Mouse (Mus musculus) hindbrain, embryonic 16.5 days (tissue): Measurements from ENCODE around the gene Gstz1. TPM values are rescaled to one million over a fixed set of nuclear protein-coding genes. Genes with fewer than 3 reads are reported as not detected.
"Not testable (repeated sequence)": the region's sequence is repeated elsewhere in the genome, so short reads cannot be mapped to it uniquely, and the experiment has no call there.

Experiments
- ATAC-seq: fragments of 200-750 bp; cut with Nextera tagmentation; 2 replicates; pipeline ENCODE4 v1.8.0; 2017; ENCODE audit warnings: moderate TSS enrichment, moderate library complexity
- H3K27ac ChIP-seq: fragments of 300-500 bp; sonication (generic); 2 replicates; pipeline ENCODE4 v1.5.1; 2014; ENCODE audit warnings: low read depth, mild to moderate bottlenecking, control low read depth, low read length, moderate library complexity
- H3K27me3 ChIP-seq: fragments of 300-500 bp; sonication (generic); replicated peaks from 2 replicates; pipeline ENCODE4 v1.6.1; 2014; ENCODE audit warnings: low read length; ENCODE audit not compliant: control insufficient read depth, insufficient read depth
- H3K36me3 ChIP-seq: fragments of 300-500 bp; sonication (generic); 2 replicates; pipeline ENCODE4 v1.6.1; 2014; ENCODE audit warnings: mild to moderate bottlenecking, low read length, moderate library complexity, mixed read lengths; ENCODE audit not compliant: control insufficient read depth, insufficient read depth
- H3K4me1 ChIP-seq: fragments of 300-500 bp; sonication (generic); 2 replicates; pipeline ENCODE4 v1.6.1; 2014; ENCODE audit warnings: low read depth, low read length; ENCODE audit not compliant: control insufficient read depth, insufficient read depth
- H3K4me2 ChIP-seq: fragments of 300-500 bp; sonication (generic); 2 replicates; pipeline ENCODE4 v1.6.1; 2014; ENCODE audit warnings: mild to moderate bottlenecking, low read length, control low read depth, moderate library complexity
- H3K4me3 ChIP-seq: fragments of 300-500 bp; sonication (generic); 2 replicates; pipeline ENCODE4 v1.5.1; 2014; ENCODE audit warnings: mild to moderate bottlenecking, low read length, control low read depth, moderate library complexity
- H3K9ac ChIP-seq: fragments of 300-500 bp; sonication (generic); 2 replicates; pipeline ENCODE4 v1.6.1; 2014; ENCODE audit warnings: low read depth, mild to moderate bottlenecking, control low read depth, low read length, moderate library complexity
- H3K9me3 ChIP-seq: fragments of 300-500 bp; sonication (generic); 2 replicates; pipeline ENCODE4 v1.6.1; 2014; ENCODE audit warnings: mild to moderate bottlenecking, low read length, moderate library complexity; ENCODE audit not compliant: control insufficient read depth
- WGBS: fragments of 180-500 bp; shearing (Covaris S2); extraction: QIAGEN DNeasy Blood & Tissue Kit; methylation state at CpG from one replicate; pipeline ENCODE4 v1.1.7; 2014; 5-methylcytosine and 5-hydroxymethylcytosine counted together
- polyA plus RNA-seq: library from polyadenylated mRNA; unstranded; fragments of >200 nt; fragmentation: Nextera tagmentation; extraction: Ambion mirVana; gene quantifications from 2 replicates; pipeline ENCODE4 v1.2.1, GENCODE M21; 2015

Gene Gstz1
- polyA plus RNA-seq, 1 experiment from 2014 or later: 26.3 TPM

DNA sequence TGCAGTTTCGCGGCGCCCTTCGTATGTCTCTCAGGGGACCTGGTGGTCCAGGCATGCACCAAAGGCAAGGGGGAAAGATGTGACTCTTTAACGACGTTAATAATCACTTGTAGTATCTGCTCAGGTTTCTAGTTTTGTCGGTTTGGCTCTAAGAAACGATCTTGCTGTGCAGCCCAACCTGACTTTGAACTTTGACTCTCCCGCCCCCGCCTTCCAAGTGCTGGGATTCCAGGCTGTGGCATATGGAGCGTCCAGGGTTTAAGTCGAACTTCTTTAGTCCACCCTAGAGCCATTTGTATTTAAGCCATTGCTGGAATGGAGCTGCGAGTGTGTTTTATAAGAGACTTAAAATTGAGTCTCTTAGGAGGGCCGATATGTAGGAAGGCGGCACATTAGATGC, 1.2 kb downstream of the Gstz1 start:
- peak overlapping the region; percentile 85 for H3K9ac ChIP-seq
- peak overlapping the region; percentile 98 for H3K4me3 ChIP-seq
- no peak for ATAC-seq
- peak overlapping the region; percentile 74 for H3K4me2 ChIP-seq
- 18% methylated on average over 15 of the region's 15 CpGs for WGBS
- H3K9me3 ChIP-seq: no peaks in the 10 kb centered on the region; the same call in 1 of the 2 replicates
- peak overlapping the region; percentile 97 for H3K27ac ChIP-seq
- H3K36me3 ChIP-seq: no peaks in the 10 kb centered on the region
- H3K27me3 ChIP-seq: no peaks in the 10 kb centered on the region
- H3K4me1 ChIP-seq: peaks cover 13% of the 10 kb centered on the region

DNA sequence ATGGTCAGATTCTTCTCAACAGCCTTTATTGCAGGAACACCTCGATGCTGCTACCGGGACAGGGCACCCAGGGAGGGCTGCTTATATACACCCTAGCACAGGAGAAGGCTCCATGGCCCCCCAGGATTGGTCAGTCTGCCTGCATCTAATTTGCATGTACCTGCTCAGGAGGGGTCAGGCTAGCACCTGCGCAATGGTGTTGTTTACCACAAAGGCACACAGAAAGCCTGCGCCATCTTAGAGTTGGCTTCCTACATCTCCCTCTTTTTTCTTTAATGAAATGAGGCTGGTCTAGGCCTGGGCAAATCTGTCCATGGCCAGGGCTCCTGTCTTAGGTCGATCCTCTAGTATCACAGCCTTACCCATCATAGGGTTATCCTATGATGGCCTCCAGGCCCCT, 2.5 kb downstream of the Gstz1 start:
- ATAC-seq: no peak
- 98% methylated on average over 5 of the region's 5 CpGs for WGBS
- Histone ChIP-seq H3K4me3 (no peak overlapping the region), H3K4me1 (peaks cover 13% of the 10 kb centered on the region), H3K4me2 (no peak overlapping the region), H3K9me3 (no peaks in the 10 kb centered on the region), H3K27me3 (no peaks in the 10 kb centered on the region), H3K9ac (no peak overlapping the region), H3K36me3 (no peaks in the 10 kb centered on the region), H3K27ac (no peak overlapping the region)

DNA sequence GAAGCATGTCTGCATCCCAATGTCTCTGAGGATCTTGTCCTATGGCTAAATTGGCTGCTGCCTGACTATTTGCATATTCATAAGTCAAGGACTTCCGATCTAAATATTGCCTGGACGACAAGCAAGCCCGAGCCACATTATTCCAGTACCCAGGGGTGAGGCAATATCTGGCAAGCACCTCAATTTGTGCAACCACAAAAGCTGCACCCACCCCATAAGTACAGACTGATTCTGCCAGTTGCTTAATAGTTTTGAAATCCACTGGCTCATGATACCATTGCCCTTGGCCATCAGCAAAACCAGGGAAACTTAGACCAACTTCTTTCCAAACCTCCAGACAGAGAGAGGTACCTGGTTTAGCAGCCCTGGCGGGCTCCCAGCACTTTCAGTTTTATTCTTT, 7.5 kb downstream of the Gstz1 start:
- not testable (repeated sequence) for H3K4me2 ChIP-seq, ATAC-seq, H3K27me3 ChIP-seq, H3K27ac ChIP-seq, H3K4me1 ChIP-seq, H3K4me3 ChIP-seq, H3K36me3 ChIP-seq, H3K9ac ChIP-seq, H3K9me3 ChIP-seq
- WGBS: 73% methylated on average over 4 of the region's 4 CpGs

DNA sequence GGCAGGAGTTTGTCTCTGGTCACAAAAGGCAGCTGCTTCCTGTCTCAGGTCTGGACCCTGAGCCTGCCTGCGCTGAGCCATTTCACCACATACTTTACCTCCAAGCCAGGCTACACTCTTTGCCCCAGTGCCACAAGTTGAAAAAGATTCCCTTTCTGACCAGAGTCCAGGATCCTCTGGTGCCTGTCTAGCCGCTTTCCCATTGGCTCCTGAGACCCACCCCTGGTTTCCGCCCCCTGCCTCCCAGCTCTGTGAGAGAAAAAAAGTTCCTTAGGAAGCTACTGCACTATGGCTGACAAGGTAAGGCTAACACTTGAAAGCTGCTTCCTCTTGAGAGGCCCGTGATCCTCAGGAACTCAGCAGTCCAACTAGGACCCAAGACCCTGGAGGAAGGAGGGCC, 10.4 kb downstream of the Gstz1 start:
- Histone ChIP-seq H3K9ac (no peak overlapping the region), H3K4me2 (no peak overlapping the region), H3K27ac (no peak overlapping the region), H3K36me3 (0 out of 2 replicates have a peak, but pooled peaks cover 2% of the 10 kb centered on the region), H3K4me1 (no peaks in the 10 kb centered on the region), H3K9me3 (no peaks in the 10 kb centered on the region), H3K4me3 (no peak overlapping the region), H3K27me3 (no peaks in the 10 kb centered on the region)
- 65% methylated on average over 4 of the region's 4 CpGs for WGBS
- ATAC-seq: no peak

DNA sequence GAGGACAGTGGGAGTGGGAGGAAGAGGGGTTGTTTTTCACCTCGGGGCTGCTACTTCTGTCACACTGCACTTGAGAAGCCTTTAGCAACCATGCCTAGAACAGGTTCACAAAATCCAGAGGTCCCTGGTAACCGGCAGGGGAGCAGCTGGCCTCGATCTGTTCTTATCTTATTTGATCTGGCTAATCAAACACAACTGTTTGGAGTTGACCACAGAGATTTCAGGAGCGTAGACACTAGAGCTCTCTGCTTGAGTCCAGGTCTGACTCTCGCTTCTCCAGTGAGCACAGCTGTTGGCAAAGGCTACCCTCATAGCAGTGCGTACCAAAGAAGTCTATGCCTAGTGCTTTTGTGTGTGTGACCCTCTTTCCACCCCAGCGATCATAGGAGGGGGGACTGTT, 11.1 kb downstream of the Gstz1 start:
- no peak for ATAC-seq
- H3K9ac ChIP-seq: no peak overlapping the region
- H3K27me3 ChIP-seq: no peaks in the 10 kb centered on the region
- H3K27ac ChIP-seq: no peak overlapping the region
- WGBS: 76% methylated on average over 7 of the region's 7 CpGs
- no peak overlapping the region for H3K4me2 ChIP-seq
- no peaks in the 10 kb centered on the region for H3K9me3 ChIP-seq
- H3K36me3 ChIP-seq: 0 out of 2 replicates have a peak, but pooled peaks cover 2% of the 10 kb centered on the region
- H3K4me3 ChIP-seq: no peak overlapping the region
- no peaks in the 10 kb centered on the region for H3K4me1 ChIP-seq

DNA sequence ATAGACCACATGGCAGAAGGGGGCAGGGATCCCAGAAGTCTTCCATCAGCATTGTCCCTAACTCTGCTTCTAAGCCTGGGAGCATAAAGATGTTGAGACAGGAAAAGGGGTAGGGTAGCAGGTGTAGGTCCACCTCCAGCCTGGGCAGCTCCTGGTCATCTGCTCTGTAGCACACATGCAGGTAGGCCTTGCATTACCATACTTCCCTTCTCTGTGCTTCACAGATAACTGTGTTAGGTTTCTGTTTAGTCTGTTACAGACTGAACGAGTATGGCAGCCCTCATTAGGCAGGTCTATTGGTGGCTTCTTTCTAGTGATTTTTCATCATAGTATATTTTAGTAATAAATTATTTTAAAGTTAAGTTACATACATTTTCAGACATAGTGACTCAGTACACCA, 13.3 kb downstream of the Gstz1 start:
- Histone ChIP-seq H3K27me3 (no peaks in the 10 kb centered on the region), H3K9me3 (no peaks in the 10 kb centered on the region), H3K9ac (no peak overlapping the region), H3K4me3 (no peak overlapping the region), H3K4me1 (no peaks in the 10 kb centered on the region), H3K27ac (no peak overlapping the region), H3K36me3 (peaks cover 4% of the 10 kb centered on the region; the same call in 1 of the 2 replicates), H3K4me2 (no peak overlapping the region)
- 81% methylated on average over 1 of the region's 1 CpGs for WGBS
- ATAC-seq: no peak

DNA sequence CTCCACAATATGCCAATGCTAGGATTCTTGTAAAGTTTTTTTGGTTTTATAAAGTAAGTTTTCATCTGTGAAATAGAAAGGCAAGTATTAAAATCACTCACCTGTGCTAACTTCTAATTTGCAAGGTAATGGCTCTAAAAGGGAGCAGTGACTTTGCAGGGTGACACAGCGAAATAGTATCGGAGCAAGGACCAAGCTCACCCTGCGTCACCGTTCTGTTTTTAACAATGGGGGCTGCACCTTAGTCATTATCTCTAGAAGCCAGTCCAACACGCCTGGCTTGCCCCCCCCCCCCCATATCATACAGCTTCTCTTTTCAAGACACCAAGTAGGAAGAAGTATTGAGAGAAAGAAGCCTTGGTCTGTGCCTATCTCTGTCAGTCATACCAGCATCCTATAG, 13.8 kb downstream of the Gstz1 start:
- H3K4me3 ChIP-seq: no peak overlapping the region
- WGBS: 82% methylated on average over 5 of the region's 5 CpGs
- no peak overlapping the region for H3K4me2 ChIP-seq
- no peaks in the 10 kb centered on the region for H3K27me3 ChIP-seq
- ATAC-seq: no peak
- H3K4me1 ChIP-seq: no peaks in the 10 kb centered on the region
- H3K36me3 ChIP-seq: peaks cover 4% of the 10 kb centered on the region; the same call in 1 of the 2 replicates
- H3K27ac ChIP-seq: no peak overlapping the region
- H3K9me3 ChIP-seq: no peaks in the 10 kb centered on the region
- no peak overlapping the region for H3K9ac ChIP-seq

DNA sequence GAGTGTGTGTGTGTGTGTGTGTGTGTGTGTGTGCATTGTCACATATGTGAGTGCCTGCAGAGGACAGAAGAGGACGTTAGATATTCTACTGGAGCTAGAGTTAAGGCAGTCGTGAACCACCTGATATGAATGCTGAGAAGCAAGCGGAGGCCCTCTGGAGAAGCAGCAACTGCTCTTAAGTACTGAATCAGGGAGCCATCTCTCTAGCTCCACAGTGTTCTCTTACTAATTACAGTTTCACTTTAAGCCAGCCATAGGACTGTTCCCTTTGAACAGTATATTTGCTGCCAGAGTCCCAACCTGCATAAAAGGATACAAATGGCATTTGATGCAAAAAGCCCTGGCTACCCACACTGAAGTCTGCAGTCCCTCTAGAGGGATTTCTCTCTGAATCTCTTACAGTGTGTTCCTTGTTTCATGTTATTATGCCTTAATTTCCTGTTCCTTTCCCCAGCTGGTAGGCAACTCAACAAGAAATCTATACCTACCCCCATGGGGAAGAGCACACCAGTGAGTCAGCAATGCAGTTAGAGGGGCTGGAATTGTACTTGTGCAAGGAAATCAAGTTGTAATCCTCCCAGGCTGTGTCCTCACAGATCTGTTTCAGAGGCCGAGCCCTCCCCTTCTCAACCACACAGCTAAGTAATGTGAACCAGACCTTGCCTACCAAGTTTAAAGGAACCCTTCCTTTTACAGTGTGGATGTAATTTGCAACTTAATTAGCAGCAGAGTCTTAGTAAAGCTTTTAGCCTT, 28.4 kb downstream of the Gstz1 start:
- Histone ChIP-seq H3K9ac (no peak overlapping the region), H3K4me3 (no peak overlapping the region), H3K27ac (no peak overlapping the region), H3K4me1 (no peaks in the 10 kb centered on the region), H3K4me2 (no peak overlapping the region), H3K27me3 (no peaks in the 10 kb centered on the region), H3K36me3 (peaks cover 9% of the 10 kb centered on the region), H3K9me3 (no peaks in the 10 kb centered on the region)
- peak; percentile 30; the same call in 1 of the 2 replicates for ATAC-seq
- 74% methylated on average over 4 of the region's 4 CpGs for WGBS

DNA sequence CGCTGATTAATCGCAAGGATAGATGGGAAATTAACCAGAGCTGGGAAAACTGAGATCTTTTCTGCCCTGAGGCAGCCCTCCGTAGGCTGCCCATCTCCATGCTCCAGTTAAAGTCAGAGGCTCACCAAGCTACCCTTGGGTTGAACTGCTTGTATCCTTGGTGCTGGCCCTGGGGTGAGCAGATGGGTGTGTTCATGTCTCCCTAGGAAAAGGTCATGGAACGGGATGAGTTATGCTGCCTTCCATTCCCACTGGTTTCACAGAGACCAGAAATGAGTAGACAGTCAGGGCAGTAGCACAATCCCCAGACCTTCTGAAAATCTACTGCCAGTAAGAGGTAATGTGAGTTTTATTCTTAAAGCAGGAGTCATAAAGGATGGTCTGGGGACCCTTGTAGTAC, 30.7 kb downstream of the Gstz1 start:
- Histone ChIP-seq H3K4me3 (no peak overlapping the region), H3K27me3 (no peaks in the 10 kb centered on the region), H3K4me2 (no peak overlapping the region), H3K9me3 (no peaks in the 10 kb centered on the region), H3K36me3 (no peaks in the 10 kb centered on the region; the same call in 1 of the 2 replicates), H3K27ac (no peak overlapping the region), H3K9ac (no peak overlapping the region), H3K4me1 (no peaks in the 10 kb centered on the region)
- 92% methylated on average over 4 of the region's 4 CpGs for WGBS
- no peak for ATAC-seq
